Mouse (Mus musculus): ENCODE data around the gene Zcchc13. TPM values are rescaled to one million over a fixed set of nuclear protein-coding genes. Genes with fewer than 3 reads are reported as not detected.
A peak's percentile ranks its signal among the peaks of the same experiment; 100 is the strongest.

The Zcchc13 gene
- not detected for polyA plus RNA-seq (2017; shearing (Covaris generic))

GRCm38 (mm10) chrX:103630303-103630702, at the start of gene Zcchc13:
Gene Zcchc13, plus strand, starts transcription at chrX:103630586.
- ATAC-seq: no peak

GRCm38 (mm10) chrX:103584262-103584661, 46.1 kb upstream of the Zcchc13 start:
- ATAC-seq: no peak

GRCm38 (mm10) chrX:103592056-103592455, 38.3 kb upstream of the Zcchc13 start:
- ATAC-seq: no peak

- ATAC-seq: no peak
These were observed 27.8 kb upstream of the Zcchc13 start for GRCm38 (mm10) chrX:103602553-103602952.

GRCm38 (mm10) chrX:103604211-103604610, 26.2 kb upstream of the Zcchc13 start:
- no peak for ATAC-seq

- no peak for ATAC-seq
These were observed 24.9 kb upstream of the Zcchc13 start for GRCm38 (mm10) chrX:103605473-103605872.

GRCm38 (mm10) chrX:103610401-103610800, 20.0 kb upstream of the Zcchc13 start:
- ATAC-seq: no peak

GRCm38 (mm10) chrX:103611462-103611861, 18.9 kb upstream of the Zcchc13 start:
- no peak for ATAC-seq

DNA sequence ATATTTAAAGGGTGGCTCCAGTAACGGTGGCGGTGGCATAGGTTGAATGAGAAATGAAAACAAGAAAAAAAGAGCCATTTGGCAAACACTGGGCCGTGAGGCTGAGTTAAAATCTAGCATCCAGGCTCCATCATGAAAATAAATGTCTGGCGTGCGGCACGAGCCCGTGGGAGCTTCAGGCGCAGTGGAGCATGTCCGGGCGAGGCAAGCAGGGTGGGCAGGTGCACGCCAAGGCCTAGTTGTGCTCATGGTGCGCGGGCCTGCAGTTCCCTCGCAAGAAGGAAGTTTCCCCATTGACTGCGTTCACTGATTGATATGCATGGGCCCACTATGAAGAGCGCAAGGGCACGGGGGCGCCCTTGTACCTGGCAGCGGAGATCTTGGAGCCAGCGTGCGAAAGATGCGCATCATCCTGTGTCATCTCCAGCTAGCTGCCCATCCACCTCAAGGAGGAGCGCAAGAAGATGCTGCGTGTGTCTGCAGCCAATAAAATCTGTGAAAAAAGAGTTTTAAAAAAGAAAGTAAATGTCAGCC, 15.6 kb upstream of the Zcchc13 start:
- ATAC-seq: no peak

- ATAC-seq: no peak
These were observed 14.9 kb upstream of the Zcchc13 start for GRCm38 (mm10) chrX:103615453-103615852.

- ATAC-seq: peak; percentile 13
These were observed 14.2 kb upstream of the Zcchc13 start for GRCm38 (mm10) chrX:103616162-103616535.

DNA sequence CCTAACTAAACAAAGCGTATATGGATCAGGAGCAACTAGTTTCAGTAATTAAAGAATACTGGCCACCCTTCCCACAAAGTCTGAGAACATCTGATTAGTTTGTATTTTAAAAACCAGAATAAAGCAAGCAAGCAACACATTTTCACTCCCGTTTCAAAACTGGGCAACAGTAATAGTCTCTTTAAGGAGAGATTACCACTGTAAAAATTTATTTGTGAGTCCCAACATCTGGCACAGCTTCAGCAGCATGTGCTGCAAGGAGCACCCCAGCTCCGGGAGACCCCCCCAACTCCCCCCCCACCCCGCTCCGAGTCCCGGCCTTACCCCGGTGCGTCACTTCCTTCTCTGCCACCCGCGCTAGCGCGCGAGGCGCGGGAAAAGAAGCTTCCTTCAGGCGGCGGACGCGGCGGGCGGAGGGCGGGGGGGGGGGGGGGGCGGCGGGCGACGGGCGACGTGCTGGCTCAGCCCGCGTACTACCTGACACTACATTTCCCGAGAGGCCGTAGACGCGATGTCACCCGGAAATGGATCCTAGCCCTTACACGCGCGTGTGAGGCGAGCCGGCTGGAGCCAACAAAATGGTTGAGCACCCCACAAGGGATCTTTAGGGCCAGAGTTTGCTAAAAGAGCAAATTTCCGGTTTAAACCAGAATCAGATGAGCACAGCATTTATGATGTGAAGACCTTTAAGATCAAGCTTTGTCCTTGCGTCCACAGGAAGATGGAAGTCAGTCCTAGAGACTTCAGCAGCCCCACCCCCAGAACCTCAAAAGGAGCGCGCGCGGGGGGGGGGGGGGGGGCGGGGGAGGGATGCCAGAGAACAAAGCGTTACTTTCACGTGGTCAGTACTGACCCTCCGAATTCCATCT, 13.6 kb upstream of the Zcchc13 start:
- peak; percentile 93 for ATAC-seq

- no peak for ATAC-seq
These were observed 12.8 kb upstream of the Zcchc13 start for GRCm38 (mm10) chrX:103617405-103618095.

GRCm38 (mm10) chrX:103621799-103622198, 8.6 kb upstream of the Zcchc13 start:
- peak; percentile 7 for ATAC-seq

DNA sequence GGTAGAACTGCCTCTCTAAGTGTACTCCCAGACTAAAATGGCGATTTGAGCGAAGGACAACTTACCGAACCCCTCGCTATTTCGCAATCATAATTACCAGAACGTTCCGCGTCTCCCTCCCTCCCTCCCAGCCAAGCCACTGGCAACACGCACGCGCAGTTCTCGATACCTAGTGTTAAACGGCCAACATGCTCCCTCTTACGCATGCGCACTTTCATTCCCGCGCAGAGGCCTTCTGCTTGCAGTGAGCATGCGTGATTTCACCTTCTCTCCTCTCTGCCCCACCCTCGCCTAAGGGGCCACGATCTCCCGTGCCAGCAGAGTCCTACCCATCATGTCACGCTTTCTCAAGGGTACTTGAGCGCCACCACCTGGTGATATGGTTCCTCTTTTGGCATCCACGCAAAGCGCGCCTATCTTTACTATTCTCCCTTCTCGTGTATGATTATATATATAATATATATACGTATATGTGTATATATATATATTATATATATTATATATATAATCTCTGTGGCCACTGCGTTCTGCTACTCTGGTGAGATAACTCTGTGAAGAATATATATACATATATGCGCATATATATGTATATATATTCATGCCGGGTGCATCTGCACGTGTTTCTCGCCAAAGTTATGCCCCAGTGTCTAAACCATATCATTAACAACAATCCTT, 8.0 kb upstream of the Zcchc13 start:
- peak; percentile 83 for ATAC-seq

DNA sequence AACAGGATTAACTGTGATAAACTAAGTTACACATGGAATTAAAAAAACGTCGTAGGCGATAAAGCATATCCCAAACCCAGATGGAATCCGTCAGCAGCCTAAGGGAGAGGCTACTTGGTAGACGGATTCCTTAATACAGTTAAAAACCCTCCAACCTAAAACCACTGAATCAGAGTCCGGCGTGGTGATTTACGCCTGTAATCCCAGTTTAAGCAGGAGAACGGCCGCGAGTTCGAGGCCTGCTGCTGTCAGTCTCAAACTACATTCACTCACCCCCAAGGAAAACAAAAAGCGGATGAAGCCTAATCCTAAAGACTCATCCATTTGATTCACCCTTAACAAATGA, 7.5 kb upstream of the Zcchc13 start:
- ATAC-seq: no peak

DNA sequence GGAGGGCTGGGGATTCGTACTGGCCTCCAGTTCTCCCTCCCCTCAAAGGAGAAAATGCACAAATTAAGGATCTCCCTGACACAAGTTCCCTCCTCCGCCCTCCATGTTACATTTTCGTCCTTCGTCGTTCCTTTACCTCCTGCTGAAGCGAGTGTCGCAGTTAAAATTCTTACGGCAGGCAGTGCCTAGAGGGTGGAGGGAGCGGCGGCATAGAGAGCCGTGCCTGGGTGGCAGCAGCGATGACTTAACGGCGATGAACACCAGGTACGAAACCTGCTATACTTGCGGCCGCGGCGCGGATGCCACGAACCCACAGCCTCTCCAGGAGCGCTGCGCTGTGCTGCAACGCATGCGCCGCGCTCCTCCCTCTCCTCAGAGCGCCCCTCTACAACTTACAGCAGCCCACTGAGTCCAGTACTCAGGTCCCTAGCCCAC, 7.0 kb upstream of the Zcchc13 start:
- ATAC-seq: peak; percentile 41

GRCm38 (mm10) chrX:103624426-103625168, 5.8 kb upstream of the Zcchc13 start:
- ATAC-seq: no peak

- no peak for ATAC-seq
These were observed 1.5 kb upstream of the Zcchc13 start for GRCm38 (mm10) chrX:103628890-103629289.

DNA sequence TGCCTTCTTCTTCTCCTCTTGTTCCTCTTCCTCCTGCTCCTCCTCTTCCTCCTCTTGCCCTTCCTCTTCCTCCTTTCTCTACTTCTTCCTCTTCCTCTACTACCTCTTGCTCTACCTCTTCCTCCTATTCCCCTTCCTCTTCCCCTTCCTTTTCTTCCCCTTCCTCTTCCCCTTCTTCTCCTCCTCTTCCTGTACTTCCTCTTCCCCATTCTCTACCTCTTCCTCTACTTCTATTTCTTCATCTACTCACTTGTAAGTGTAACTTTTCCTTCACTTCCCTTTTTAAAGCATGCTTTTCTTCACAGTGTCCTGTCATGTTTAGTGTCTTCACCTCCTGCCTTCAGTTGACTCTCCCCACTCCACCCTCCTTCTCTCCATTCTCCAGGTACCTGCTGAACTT, 3.5 kb downstream of the Zcchc13 start:
- no peak for ATAC-seq

DNA sequence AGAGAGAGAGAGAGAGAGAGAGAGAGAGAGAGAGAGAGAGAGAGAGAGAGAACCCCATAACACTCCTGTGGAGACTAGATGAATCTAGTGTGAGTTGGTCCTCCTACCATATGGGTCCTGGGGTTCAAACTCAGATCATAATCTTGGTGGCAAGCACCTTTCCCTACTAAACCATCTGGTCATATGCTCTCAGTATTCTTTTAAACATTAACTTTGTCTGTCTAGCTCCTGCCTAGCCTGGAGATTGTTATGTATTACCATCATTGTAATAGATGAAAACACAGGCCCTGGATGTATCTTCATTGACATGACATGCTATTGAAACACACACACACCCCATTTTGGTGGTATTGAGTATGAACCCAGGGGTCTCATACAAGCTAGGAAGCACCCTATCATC, 5.6 kb downstream of the Zcchc13 start:
- ATAC-seq: no peak

DNA sequence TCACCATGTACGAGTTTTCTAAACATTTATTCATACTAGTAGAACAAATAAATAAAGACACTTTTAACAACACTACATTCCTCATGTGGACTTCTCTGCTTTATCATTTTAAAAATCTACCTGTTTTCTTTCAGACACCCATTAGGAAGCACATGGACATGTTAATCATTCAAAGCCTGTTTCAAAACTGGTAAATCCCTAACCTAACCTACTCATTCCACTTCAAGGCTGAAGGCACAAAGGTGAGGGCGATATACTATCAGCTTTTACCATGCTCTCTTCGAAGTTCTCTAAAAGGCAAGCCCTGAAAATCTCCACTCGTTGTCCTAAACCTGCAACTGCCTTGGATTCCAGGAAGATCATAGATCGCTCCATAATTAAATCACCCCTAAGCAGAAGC, 8.2 kb downstream of the Zcchc13 start:
- no peak for ATAC-seq
